Mouse (Mus musculus): ENCODE data around the gene Eqtn. TPM values are rescaled to one million over a fixed set of nuclear protein-coding genes. Genes with fewer than 3 reads are reported as not detected.

Gene Eqtn
- not detected in 2 replicates for polyA plus RNA-seq (2012; rRNA removed; ENCODE audit: low replicate concordance)

GRCm38 (mm10) chr4:94928743-94929142 lies at the start of gene Eqtn:
TSS of gene Eqtn (minus strand) at chr4:94928843.

Other genes with a start within 250 kb of the Eqtn start
- 0.75 and 0.76 TPM in 2 replicates for gene Tek, start 189.6 kb downstream of the Eqtn start, polyA plus RNA-seq (2012; rRNA removed; ENCODE audit: low replicate concordance)
- gene Mysm1, start 50.3 kb upstream of the Eqtn start, polyA plus RNA-seq (2012; rRNA removed; ENCODE audit: low replicate concordance), result 0.38 and 0.85 TPM in 2 replicates
- gene Jun, start 123.4 kb upstream of the Eqtn start, polyA plus RNA-seq (2012; rRNA removed; ENCODE audit: low replicate concordance), result 36.6 and 94.4 TPM in 2 replicates